Mouse (Mus musculus) ovary, postnatal 14 days (tissue): ENCODE results near the gene Bcr.
A peak's percentile ranks its signal among the peaks of the same experiment; 100 is the strongest.

Experiments used
- DNase-seq: peaks from one replicate; pipeline ENCODE4 v3.0.0; 2022; ENCODE audit warnings: low spot score

Bcr gene

DNA sequence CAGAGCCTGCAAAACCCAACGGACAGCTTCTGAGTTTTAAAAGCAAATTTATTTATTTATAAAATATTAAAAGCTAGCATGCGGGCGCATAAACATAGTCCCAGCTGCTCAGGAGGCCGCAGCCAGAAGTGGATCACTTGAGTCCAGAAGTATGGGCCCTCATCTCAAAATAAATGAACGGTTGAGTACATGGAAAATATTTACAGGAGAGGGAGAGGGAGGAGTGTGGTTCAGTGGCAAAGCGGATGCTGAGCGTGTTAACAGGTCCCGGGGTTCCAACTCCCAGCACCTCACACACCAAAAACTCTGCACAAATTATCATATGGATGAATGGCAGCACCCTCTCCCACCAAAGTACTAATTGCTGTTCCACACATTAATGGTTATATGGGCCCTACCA is 2.1 kb upstream of the Bcr start:
- no peak for DNase-seq

DNA sequence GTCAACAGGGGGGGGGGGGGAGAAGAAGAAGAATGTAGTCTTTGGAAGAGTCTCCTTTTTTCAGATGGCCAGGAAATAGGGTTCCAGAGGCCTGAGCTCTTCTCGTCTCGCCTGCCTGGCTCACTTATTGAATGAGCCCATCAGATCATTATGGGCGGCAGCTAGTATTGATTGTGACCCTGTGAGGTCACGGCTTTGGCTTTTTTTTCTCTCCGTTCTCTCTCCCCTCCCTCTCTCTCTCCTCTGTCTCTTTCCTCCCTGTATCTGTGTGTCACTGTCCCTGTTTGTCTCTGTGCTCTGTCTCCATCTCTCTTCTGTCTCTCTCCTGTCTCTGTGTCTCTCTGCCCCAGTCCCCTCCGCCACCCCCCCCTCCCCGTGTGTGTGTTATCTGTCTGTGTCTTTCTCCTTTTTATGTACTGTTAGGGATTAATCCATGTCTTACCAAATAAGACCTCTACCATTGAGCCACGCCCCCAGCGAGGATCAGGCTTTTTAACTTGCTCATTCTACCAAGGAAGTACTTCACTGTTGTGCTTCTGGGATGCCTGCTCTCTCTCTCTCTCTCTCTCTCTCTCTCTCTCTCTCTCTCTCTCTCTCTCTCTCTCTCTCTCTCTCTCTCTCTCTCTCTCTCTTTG is 1.5 kb upstream of the Bcr start:
- no peak for DNase-seq

DNA sequence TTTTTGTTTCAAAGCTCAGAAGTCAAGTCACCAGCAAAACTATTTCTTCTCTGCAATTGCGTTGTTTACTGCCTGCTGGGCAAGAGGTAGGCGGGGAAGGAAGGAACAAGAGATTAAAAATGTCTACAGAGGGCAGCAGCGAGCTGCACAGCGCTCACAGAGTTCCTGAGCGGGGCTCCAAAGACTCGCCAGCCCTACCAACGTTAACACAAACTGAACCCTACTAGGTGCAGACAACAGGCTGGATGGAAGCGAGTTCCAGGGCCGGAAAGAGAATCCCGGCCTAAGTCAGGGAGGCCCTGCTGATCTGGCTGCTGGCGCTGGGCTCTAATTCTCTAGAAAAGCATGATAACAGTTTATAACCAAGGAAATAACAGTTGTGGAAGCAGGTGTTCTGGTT is 996 bp upstream of the Bcr start:
- DNase-seq: peak; percentile 52

GRCm38 (mm10) chr10:75060843-75061235 is 447 bp downstream of the Bcr start:
- no peak for DNase-seq

GRCm38 (mm10) chr10:75061341-75062188 is 1.2 kb downstream of the Bcr start:
- DNase-seq: no peak

DNA sequence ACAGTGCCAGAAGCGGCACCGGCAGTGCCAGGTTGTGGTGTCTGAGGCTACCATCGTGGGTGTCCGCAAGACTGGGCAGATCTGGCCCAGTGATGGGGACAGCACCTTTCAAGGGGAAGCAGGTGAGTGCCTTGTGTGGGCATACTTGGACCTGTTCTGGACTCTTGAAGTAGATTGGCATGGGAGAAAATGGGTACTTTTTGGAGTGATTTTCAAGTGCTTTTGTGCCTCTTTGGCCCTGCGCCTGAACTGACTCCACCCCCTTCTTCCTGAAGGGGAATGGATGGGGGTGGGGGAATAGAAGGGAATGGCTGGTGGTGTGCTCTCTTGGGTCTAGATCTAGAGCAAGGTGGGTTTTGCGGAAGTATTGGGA is 1.8 kb downstream of the Bcr start:
- no peak for DNase-seq

DNA sequence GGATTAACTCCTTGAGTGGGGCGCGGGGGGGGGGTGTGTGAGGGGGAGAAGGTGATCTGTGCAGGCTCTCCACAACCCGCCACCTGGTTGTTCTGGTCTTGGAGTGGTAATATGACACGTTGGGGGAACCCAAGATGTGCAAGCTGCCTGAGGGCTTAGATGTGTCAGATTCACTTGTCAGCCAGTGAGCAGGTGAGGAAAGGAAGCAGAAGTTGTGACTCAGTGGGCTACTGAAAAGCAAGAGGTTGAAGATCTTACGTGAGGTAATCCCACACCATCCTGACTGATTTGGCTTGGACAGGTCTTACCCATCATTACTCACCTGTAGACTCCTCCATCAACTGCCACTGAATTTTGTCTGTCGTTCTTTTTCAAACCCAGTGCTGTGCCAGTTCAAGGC is 2.2 kb downstream of the Bcr start:
- no peak for DNase-seq

GRCm38 (mm10) chr10:75063301-75063965 is 3.0 kb downstream of the Bcr start:
- no peak for DNase-seq

DNA sequence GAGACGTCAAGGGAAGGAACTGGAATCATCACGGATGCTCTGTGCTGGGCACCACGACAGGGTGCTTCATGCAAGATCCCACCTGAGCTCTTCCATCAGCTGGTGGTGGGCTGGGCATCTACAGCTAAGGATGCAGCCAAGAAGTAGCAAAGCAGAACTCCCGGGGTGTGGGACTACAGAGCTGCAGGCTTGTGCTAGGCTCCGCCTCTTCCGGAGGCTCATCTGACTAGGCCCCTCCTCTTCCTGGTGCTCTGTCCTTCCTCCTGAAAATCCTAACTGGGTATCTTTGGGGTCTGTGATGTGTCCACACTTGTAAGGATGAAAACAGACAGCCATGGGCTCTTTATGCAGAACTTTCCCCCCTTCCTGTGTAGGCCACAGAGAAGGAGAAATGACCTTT is 5.3 kb downstream of the Bcr start:
- no peak for DNase-seq

DNA sequence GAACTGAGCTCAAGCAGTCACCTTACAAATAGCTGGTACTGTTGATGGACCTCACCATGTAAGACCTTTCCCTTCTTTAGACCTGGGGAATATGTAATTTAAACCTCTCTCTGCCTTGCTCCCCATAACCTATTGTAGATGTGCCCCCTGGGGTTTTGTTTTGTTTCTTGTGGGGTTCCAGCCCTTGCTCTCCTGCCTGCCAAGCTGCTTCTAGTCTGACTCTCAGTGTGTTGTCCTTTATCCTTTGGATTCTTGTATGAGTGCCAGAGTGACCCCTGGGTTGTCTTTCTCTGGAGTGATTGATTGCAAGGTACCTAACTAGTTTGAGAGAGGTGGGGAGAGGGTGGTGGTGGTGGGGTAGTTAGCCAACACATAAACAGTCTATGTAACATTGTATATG is 7.1 kb downstream of the Bcr start:
- no peak for DNase-seq

DNA sequence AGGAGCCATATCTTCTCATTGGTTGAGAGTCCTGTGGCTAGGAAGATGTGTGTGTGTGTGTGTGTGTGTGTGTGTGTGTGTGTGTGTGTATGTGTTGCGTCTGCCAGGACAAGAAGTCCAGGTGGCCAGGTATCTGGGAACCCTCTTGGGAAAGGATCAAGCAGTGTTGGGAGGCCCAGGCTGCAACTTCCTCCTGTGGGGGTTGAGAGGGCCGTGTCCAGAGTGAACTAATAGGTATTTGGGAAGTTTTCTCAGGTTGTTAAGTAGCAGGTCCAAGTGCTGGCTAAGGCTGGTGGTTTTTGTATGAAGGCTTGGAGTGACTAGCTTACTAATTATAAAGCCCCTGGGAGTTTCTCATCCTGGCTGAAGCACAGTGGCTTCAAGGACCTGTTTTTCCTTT is 7.7 kb downstream of the Bcr start:
- no peak for DNase-seq

DNA sequence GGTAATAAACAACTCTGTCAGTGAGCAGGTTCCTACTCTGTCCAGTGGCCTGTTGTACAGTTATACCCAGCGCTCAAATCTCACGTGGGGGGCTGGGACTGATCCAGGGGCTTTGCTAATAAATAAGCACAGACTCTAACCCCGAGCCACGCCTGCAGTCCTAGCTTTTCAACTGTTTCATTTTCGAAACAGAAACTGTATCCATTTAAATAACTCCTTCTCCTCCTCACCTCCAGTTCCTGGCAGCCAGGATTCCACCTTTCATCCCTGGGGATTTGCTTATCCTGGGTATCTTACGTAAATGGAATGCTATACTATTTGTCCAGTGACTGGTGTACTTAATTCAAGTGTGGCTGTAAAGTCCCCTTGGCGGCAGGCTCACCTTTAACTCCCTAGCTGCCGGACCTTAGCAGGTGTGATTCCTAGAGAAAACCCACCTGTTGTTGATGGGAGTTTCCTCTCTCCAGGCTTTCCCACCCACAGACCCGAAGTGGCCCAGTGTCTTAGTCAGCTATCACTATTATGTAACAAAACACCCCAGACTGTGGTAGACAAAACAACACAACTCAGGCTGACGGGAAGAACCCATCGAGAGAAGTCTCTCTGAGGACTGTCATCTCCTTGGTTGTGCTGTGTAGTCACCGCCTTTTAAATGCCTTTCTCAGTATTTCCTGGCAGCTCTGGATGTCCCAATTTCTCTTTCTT is 8.4 kb downstream of the Bcr start:
- no peak for DNase-seq

DNA sequence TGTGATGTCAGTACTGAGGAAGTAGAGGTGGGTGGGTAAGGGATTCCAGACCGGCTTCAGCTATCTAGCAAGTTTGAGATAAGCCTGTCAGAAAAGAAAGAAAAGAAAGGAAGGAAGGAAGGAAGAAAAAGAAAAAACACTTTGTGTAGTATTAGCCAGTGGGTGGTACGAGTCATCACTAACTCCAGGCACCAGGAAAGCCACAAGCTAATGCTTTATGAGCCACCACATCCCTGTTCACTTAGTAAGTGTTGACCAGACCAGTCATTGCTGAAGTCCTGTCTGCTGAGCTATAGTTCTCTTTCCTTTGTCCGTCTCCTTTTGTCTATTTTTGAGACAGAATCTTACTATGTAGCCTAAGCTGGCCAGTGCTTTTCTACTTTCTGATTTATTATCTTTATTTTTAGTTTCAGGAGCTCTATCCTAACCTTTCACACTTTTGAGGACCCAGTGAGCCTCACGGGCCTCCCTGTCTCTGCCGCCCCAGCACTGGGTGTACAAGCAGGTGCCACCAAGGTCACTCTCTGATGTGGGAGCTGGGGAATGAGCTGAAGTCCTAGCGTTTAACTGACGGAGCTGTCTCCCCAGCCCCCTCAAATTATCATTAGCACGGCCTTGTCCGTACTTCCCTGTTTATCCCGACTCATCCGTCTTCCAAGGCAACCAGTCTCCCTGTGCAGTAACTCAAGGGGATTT is 10.0 kb downstream of the Bcr start:
- DNase-seq: no peak

DNA sequence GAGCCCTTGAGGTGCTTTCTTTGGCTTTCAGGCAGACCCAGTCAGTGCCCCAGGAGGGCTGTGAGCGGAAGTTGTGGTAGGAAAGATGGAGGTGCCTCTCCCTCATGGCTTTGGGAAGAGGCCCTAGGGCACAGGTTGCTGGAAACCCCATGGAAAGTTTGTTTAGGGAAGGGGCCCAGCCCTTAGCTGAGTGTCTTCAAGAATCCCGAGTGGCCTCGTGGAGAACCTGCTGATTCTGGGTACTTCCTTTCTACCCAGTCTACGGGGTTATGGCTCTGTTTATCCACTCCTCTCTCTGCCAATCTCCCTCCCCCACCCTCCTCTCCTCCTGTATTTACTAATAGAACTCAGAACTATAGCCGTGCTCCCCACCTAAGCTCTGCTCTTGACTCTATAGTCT is 15.3 kb downstream of the Bcr start:
- no peak for DNase-seq

DNA sequence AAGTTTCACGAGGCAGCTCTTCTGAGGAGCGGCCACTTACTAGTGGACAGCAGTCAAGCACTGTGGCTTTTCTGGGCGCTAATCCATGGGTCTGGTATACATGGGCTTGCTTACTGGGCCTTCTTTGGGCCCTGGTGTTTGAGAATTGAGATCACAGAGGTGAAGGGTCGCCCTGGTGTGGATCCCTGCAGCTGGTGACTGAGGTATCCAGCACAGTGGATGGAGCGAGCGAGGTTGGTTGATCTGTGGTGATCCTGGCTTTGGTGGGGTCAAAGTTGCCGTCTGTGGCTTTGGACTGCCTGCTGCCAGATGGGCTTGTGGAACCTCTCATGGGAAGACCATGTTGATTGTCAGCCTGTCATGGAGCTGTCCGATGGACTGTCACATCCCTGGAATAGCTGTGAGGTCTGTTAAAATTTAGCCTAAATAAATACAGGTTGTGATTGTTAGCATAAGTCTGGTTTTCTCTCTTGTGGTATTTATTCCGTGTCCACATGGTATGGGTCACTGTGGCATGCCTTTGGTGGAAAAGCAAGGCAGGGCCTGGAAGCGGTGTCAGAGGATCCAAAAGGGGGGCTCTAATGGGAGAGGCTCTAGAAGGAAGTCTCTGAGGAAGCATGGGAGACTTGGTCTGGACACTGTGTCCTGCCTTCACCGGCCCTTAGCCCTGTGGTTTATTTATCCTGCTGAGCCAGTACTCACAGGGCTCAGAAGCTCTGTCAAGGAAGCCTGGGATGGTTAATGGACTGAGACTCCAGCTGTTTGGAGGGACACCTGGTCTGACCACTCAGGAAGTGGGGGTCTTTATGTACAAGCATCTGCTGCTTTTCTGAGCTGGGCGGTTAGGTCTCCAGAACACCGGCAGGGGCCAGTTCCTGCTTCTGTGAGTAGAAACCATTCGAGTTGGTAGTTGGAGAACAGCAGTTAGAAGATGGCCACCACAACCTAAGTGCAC is 18.1 kb downstream of the Bcr start:
- no peak for DNase-seq

DNA sequence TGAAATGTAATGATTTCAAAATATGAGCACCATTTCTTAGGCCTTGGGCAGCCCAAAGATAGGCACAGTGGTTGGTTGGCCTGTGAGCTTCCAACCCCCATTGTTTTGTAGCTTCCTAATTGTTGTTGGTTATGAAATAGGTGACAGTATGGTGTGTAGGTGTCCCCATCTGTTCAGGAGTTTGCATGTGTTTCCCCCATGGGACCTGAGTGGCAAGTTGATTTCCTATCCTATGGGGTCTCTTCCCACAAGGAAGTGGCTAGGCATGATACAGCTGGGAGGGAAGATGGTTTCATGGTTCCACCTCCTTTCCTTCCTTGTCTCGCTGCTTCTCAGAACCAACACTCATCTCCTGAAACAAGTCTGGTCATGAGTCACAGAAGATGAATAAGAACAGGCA is 24.9 kb downstream of the Bcr start:
- DNase-seq: no peak

DNA sequence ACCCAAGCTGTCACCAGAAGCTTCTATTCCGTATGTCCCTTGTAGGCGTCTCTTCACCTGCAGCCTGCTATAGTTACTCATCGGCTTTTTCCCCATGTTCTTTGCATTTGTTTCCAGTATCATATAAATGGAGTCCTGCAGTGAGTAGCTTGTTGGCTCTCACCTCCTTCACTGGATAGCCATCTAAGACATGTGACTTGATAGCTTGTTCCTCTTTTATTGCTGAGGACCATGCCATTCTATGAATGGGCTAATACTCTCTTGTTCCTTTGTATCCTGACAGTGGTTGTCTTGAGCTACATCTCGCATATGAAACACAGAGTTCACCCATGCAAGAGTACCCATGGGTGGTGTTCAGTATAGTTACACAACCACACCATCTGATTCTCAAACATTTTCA is 28.1 kb downstream of the Bcr start:
- no peak for DNase-seq

GRCm38 (mm10) chr10:75091478-75092152 is 31.2 kb downstream of the Bcr start:
- DNase-seq: no peak

DNA sequence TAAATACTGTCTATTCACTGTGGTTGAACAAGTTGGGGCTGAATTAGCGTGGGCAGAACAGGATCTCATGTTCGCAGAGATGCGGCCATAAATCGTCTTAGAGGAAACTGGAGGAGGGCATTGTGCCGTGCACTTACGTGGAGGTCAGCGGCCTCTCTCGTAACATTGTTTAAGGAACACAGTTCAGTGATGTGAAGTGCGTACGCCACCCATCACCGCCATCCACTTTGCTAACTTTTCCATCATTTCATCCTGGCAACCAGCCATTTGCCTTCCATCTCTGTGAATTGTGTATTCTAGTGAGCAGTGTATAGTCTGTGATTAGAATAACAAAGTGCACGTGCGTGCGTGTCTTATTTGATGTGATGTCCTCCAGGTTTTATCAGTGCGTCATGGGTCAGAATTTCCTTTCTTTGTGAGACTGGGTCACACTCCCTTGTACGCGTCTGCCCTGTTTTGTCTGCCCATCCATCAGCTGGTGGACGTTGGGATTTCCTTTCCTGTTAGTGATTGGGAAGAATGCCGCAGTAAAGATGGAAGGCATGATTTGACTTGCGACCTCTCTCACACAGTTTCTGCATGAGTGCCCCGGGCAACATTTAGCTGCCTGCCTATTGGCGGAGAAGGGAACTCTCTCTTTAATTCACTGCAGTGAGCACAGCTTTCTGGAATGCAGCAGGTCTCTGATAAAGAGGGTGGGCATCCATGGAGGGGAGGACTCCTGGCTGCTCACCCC is 33.0 kb downstream of the Bcr start:
- no peak for DNase-seq

GRCm38 (mm10) chr10:75094338-75094737 is 33.9 kb downstream of the Bcr start:
- DNase-seq: no peak
